Mouse (Mus musculus) left cerebral cortex, adult 8-10 months (tissue): ENCODE measurements at regions not wholly inside any gene's neighbourhood (a gene's known extent, or its start where the extent isn't known, plus 50 kb on each side); places are given as distances from the start of the nearest gene placed in this dataset.

Source experiments
- DNase-seq, 2 experiments: peaks; one replicate each; pipeline ENCODE4 v3.0.0; 2022; ENCODE audit warnings: low spot score in 2 of 2

DNA sequence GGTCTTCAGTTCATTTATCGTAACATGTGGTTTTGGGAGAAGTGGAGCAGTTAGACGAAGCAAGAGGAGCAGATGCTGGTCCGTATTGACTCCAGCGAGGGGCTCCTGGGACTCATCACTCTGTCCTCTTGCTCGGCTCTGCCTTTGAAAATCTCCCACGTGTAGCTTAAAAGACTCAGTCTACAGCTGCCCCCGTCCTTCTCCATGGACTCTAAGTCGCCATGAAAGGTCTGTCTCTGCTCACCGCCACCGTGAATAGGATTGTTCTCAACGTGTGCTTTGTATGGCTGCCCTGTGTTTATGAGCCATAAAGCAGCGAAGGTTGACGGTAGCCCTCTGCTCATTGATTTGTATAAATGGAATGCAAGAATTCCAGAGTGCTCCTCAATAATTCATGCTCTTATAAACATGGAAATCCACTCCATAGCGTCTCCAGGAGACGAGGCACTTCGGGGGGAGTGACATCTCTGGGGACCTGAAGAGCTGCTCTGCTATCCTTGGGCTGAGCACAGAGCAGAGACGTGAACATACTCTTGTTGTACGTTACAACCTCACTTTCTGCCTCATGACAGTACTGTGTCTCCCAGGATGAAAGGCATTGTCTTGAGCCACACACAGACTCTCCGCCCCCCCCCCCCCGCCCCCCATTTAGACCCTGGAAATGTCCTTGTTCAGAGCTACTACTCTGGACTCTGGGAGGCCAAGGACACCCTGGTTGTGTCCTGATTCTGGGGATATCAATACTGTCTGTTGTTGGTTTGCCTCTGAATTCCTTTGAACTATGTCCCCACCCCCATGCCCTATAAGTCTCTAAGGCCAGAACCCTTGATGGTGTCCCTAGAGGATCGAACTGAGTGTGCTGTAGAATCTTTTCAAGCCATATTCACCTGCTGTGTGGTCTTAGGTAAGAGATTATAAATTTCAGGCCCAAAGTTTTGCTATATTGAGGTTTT lies 90.8 kb upstream of the Hdac4 start:
- DNase-seq: no peak

DNA sequence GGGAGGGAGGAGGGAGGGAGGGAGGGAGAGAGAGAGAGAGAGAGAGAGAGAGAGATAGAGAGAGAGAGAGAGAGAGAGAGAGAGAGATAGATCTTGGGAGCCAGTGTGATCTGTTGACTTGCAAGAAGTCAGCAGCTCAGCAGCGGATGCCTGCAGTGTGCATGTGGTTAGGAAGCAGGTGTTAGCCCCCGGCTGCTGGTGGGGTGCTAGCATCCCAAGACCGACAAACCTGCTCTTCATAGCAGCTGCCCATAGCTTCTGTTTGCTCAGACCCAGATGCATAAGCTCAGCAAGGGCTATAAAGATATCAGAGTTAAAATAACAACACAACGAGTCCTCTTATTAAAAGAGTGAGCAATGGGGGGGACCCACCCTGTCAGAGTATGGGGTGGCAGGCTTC lies 88.7 kb upstream of the Hdac4 start:
- DNase-seq: no peak

DNA sequence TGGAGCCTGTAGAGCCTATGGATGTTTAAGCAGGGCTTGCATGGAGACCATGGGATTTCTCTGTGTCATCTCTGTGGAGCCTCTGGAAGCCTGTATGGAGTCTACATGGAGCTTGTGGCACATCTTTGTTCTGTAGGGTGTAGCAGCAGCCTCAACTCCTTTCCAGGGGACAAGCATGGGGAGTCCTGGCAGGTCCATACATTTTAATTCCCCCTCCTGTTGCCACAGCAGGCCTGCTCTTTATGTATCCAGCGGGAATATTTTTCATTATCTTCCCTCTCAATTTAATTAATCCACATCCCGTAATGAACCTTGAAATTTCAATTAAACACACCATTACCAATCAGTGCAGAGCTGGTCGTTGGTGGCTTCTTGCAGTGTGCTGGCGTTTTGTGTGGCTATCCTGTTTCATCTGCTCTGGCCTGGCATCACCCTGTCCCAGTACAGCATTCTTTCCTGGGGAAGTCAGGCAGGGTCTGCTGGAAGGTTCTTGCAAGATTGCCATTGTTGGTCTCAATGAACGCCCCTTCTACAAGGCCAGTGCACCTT lies 81.8 kb upstream of the Hdac4 start:
- DNase-seq: no peak

DNA sequence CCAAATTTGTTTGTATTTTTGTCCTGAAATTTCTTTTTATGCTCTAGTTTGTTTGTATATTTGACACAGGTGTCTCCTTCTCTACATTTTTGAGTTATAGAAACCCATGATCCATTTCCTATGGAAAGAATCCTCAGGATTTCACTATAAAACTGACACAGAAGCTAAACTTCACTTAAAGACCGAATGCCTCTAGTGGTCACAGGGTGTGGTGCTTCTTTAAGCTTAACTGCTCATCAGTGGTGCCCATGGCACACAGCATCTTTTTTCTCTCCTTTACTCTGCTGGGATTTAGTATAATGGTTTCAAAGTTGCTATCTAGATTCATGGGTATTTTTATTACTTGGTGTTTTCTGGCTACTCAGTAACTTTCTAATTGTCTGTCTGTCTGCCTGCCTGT lies 79.9 kb upstream of the Hdac4 start:
- DNase-seq: no peak

DNA sequence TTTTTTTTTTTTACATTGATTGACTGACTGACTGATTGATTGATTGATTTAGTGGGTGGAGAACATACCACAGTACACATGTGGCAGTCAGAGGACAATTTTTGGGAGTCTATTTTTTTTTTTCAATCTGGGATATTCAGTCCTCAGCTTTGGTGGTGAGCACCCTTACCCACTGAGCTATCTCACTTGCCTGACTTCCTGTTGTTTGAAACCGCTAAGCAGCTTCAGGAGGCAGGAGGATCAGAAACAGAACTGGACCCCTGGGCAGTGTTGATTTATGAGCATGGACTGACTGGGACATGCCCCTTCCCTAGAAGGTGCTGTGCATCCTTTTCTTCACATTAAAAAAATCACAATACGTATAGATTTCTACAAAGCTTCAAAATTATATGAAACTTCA lies 78.3 kb upstream of the Hdac4 start:
- DNase-seq: no peak

DNA sequence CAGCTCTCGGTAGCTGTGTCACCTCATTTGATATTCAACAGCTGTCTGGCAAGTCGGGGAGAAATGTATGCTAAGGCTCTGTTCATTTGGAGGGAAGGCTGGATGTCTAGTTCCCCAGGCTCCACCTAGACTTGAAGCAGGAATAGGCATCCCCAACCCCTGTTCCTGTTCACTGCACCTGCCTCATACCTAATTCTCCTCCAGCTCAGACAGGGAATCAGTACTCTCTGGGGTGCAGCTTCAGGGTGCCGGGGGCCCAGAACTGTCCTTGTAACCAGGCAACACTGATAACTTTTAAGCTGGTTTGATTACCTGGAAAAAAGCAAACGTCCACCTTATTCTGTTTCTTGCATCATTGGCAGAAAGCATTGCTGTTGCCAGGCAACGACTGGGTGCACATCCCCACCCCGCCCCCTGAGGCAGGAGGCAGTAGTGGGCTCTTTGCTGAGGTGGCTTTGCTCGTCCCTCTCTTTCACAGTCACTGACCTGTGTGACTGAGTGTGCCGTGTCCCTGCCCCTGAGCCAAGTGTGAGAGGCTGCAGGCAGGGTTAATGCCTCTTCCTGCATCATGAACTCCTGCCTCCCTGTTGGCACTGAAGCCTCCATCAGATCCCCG lies 76.3 kb upstream of the Hdac4 start:
- DNase-seq: no peak

DNA sequence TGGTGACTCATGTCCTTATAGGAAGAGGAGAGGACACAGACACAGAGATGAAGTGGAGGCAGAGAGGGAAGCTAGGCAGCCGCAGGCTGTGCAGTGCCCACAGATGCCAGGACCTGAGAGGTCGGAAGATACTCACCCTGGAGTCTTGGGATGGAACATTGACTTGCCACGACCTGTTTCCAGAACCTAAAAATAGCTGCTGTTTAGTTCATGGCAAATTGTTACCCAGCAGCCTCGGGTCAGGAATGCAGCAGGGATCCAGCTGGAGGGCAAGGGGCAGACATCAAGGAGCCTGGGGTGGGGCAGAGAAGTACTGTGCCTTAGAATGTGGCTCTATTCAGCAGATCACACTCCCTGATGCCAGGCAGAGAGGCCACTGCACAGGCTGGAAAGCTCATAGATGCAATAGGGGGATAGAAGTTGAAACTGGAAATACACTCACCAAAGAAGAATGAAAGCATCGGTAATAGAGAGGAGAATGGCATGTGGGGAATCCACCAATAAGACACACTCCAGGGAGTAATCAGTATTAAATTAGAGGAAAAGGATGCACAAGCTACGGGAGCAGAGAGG lies 75.1 kb upstream of the Hdac4 start:
- no peak for DNase-seq

DNA sequence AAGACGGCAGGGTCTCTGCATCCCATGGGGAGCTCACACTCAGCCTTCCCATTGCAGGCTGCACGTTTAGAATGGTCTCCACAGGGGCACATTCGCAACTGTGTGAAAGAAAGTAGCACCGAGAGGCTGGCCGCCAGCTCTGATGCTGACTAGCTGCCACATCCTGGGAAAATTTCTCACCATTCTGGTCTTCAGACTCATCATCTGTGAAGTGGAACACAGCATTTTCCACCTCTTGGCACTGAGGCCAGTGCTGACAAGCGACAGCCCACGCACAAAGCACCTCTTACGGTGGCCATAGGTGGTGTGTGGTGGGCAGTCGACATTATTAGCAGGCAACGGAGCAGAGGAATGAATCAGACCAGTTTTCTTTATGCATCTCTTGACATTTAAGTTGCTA lies 74.0 kb upstream of the Hdac4 start:
- peak in 1 of 2 experiments; percentile 67 for DNase-seq

DNA sequence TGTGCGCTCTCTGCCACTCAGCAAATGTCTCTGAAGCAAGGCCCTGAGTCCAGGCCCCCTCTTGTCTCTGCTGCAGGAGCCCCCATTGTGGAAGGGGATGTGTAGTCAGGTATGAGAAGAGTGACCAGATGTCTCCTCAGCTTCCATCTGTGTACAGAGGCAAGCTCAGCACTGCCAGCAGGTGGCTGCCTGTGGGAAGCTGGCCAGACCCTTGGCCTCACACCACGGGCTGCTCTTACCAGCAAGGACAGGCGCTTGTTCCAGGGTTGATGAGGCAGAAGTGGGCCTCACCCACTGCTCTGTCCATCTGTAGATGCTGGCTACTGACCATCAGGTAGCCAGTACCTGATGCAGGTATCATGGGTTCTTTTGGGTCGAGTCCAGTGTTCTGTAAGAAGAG lies 69.4 kb upstream of the Hdac4 start:
- no peak for DNase-seq

DNA sequence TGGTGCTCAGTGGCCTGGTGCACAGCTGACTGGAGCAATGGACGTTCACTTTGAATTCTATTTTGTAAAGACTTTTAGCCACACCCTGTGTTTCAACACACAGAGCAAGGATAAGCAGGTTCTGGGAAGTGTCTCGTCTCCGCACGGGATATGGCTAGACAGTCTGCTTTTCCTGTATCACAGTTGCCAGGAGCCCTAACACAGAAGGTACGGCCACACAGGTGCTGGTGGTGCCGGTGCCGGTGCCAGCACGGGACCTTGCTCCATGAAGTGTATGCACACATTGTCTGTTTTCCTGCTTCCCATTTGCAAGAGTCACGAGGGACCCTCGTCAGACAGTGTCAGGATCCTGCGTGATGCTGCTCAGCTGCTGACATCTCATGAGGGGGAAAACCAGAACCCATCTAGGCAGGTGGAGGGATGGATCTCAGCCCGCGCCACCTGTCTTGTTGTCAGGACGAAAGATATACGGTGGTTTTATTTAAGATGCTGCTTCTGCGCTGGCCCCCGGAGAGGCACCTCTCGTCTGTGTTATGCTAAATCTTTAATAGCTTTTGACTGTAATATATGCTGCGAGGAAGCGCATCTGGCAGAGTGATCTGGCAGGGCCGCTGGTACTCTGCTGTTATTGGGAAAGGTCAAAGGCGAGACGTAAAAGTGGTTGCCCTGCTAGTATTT lies 64.4 kb upstream of the Hdac4 start:
- no peak for DNase-seq

DNA sequence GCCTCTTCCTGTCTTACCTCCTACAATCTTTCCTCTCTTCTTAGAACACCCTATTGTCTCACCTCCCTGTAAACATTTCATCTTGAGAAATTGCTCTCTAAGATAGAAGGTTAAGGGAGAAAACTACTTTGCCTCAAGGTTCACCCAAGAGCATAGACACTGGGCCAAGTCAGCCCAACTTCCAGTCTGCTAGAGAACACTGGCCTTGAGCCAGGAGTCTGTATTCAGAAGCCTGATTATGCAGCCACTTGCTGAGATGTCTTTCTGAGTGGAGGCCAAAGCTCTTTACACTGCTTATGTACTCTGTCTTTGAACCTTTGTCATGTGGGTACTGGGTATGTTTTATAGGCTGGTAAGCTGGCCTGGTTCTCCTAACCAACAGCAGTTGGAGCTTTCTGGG lies 62.5 kb upstream of the Hdac4 start:
- DNase-seq: no peak

DNA sequence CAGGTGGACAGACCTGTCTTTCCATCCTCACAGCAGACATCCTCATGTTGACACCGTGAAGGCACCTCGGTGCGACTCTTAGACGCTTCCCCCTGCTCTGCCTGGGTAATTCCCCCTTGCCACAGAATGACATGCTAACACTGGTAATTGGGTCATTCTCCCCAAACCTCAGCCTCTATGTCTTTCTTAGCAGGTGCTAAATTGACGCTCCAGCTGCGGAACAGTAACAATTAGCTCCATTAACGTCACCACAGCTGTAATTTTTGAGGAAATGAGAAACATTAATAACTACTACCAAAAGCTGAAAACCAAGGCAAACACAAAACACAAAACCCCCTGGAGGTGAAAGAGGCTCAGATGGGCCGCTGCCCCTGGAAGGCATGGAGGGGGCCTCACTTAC lies 57.6 kb upstream of the Hdac4 start:
- DNase-seq: no peak

DNA sequence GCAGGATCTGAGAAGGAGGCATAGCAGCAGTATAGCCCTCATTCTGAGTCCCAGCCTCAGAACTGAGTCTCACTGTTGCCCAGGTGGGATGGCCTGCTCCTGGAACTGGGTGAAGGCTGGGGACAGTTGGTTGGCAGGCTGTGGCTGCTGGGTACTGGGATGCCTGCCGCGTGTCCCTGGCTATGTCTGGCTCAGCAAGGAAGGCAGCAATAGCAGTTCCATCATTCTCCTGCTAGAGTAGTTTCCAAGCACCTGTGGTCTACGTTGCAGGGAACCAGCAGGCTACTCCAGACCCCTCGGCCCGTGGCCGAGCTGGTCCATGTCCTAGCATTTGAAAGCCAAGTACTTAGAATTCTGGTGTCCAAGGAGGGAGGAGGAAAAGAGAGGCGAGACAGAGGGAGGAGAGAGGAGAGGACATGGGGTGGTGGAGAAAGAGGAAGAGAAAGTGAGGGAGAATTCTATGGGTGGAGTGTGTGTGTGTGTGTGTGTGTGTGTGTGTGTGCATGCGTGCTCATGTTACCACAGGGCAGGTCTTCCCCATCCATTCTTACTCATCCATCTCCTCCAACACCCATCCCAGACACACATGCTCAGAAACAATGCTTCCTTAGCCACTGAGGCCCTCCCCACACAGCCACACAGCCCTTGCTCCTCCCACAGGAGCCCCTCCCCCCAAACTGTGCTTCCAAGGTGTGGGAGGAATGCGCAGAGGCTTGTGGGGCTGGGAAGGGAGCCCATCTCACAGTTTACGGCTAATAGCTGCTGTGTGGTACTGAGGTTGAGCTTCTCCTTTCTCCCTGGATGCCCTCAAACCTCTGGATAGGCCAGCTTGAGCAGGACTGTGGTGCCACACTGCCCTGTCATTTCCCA lies 55.3 kb upstream of the Hdac4 start:
- no peak for DNase-seq
